Comparison of ENCODE assay signal across 11 mouse cellular contexts in genomic region chr6:21767787-21768221, GRCm38 (mm10).
DNase-seq lines count a peak whose midpoint lies in the region; ATAC-seq and TF ChIP-seq lines count a peak whose summit lies in the region.
"Had no signal": no experiment of that assay in that cellular context is flagged by ENCODE, and none has a peak within 500 bp of the region (broad histone marks: within the 10 kb centered on the region; RNA-seq: fewer than 3 reads in every experiment).

No protein-coding gene starts in this region.

- intact Hi-C loops in left cerebral cortex, adult 2 months (cut with DNase I) = no loop called here
- intact Hi-C loops in left cerebral cortex, postnatal 36 days (cut with DNase I) = no loop called here

- no peaks in the 10 kb centered on the region for H3K36me3 ChIP-seq in neural tube, embryonic 14.5 days (ENCODE audit: control insufficient read depth, insufficient read depth, low read length)
- peaks cover 4% of the 10 kb centered on the region; the same call in 1 of the 2 replicates for H3K36me3 ChIP-seq in liver, postnatal 0 days (replicated peaks; ENCODE audit: insufficient read depth, low read length)

- H3K27ac ChIP-seq in left cerebral cortex, adult 2 months = no peak overlapping the region
- peak overlapping the region; percentile 29 for H3K27ac ChIP-seq in neural tube, embryonic 14.5 days (ENCODE audit: low read depth, low read length)
- no peak overlapping the region for H3K27ac ChIP-seq in liver, postnatal 0 days (ENCODE audit: low read depth)

- H3K4me3 ChIP-seq in left cerebral cortex, adult 2 months = peak overlapping the region; percentile 15
- peak overlapping the region; percentile 12; the same call in 1 of the 2 replicates for H3K4me3 ChIP-seq in neural tube, embryonic 14.5 days (ENCODE audit: low read depth, low read length)
- no peak overlapping the region for H3K4me3 ChIP-seq in liver, postnatal 0 days (ENCODE audit: low read depth, low read length)

- DNase-seq in frontal cortex, postnatal 36 days (ENCODE audit: low spot score in 2 of 2) = peak; percentile 4 to 23
- no peak for DNase-seq in frontal cortex, postnatal 25 days (ENCODE audit: low spot score in 2 of 2)
- DNase-seq in left cerebral cortex, adult 2 months (ENCODE audit: extremely low spot score in 1 of 2, low spot score in 2 of 2) = no peak
- DNase-seq in left cerebral cortex, postnatal 36 days (ENCODE audit: low spot score in 2 of 2) = no peak
- DNase-seq in right cerebral cortex, adult 2 months (ENCODE audit: low spot score in 2 of 2) = peak; percentile 4 to 16
- no peak for DNase-seq in right cerebral cortex, postnatal 36 days (ENCODE audit: low spot score in 2 of 2)
- DNase-seq in liver, postnatal 0 days = no peak
- DNase-seq: layer of hippocampus, postnatal 36 days had no signal

- TF ChIP-seq CTCF in left cerebral cortex, adult 2 months (IDR thresholded peaks at IDR 0.05) = no peak
- TF ChIP-seq CTCF in liver, postnatal 0 days (IDR thresholded peaks at IDR 0.05; ENCODE audit: low read depth) = no peak

- H3K9me3 ChIP-seq in neural tube, embryonic 14.5 days (ENCODE audit: control insufficient read depth, low read length) = no peaks in the 10 kb centered on the region
- no peaks in the 10 kb centered on the region for H3K9me3 ChIP-seq in liver, postnatal 0 days (ENCODE audit: low read length)

- H3K4me1 ChIP-seq in neural tube, embryonic 14.5 days (ENCODE audit: control insufficient read depth, insufficient read depth, low read length) = no peaks in the 10 kb centered on the region
- no peaks in the 10 kb centered on the region for H3K4me1 ChIP-seq in liver, postnatal 0 days (ENCODE audit: insufficient read depth)

- no peak overlapping the region for H3K9ac ChIP-seq in neural tube, embryonic 14.5 days (replicated peaks; ENCODE audit: low read depth, low read length)
- H3K9ac ChIP-seq in liver, postnatal 0 days (replicated peaks) = no peak overlapping the region

- peak; percentile 80 for ATAC-seq in neural tube, embryonic 14.5 days (ENCODE audit: low read depth)
- ATAC-seq in liver, postnatal 0 days = no peak
- ATAC-seq: activated CD4-positive, CD25-positive, alpha-beta regulatory T cell, adult 4 months had no signal

- no peak for TF ChIP-seq EP300 in liver, postnatal 0 days (IDR thresholded peaks at IDR 0.05; ENCODE audit: low read depth)

- WGBS in neural tube, embryonic 14.5 days = 38% methylated on average over 12 of the region's 12 CpGs
- WGBS in liver, postnatal 0 days (ENCODE audit: insufficient replicate concordance) = 75% methylated on average over 12 of the region's 12 CpGs

- peak overlapping the region; percentile 33 for H3K4me2 ChIP-seq in neural tube, embryonic 14.5 days (ENCODE audit: low read depth, low read length)
- H3K4me2 ChIP-seq in liver, postnatal 0 days (ENCODE audit: low read depth, low read length) = no peak overlapping the region
- H3K4me2 ChIP-seq: liver, embryonic 11.5 days had no signal

- H3K27me3 ChIP-seq in neural tube, embryonic 14.5 days (ENCODE audit: control insufficient read depth, insufficient read depth, low read length) = no peaks in the 10 kb centered on the region
- no peaks in the 10 kb centered on the region for H3K27me3 ChIP-seq in liver, postnatal 0 days (ENCODE audit: insufficient read depth, low read length)

Comparison
In these comparisons a context has a peak if more than half of its experiments do, and no peak if none do; other contexts are left out.
1. DNase-seq: peak in frontal cortex, postnatal 36 days (2 of 2) and right cerebral cortex, adult 2 months (2 of 2); none in frontal cortex, postnatal 25 days (0 of 2), left cerebral cortex, adult 2 months (0 of 2), left cerebral cortex, postnatal 36 days (0 of 2), right cerebral cortex, postnatal 36 days (0 of 2) and liver, postnatal 0 days (single experiment).